Mouse (Mus musculus) spleen, adult 18-20 months (tissue): ENCODE data around the gene Disp1.

Experiments used
- DNase-seq, 2 experiments: peaks; one replicate each; pipeline ENCODE4 v3.0.0; 2022; ENCODE audit warnings: mixed read lengths in 2 of 2

Disp1 gene

GRCm38 (mm10) chr1:183220796-183221718 lies at the start of gene Disp1:
Gene Disp1 (minus strand): TSS chr1:183221522.
- peak; percentile 56 to 71 for DNase-seq

- DNase-seq, result no peak
Observed at GRCm38 (mm10) chr1:183267666-183268065, 46.3 kb upstream of the Disp1 start.

DNA sequence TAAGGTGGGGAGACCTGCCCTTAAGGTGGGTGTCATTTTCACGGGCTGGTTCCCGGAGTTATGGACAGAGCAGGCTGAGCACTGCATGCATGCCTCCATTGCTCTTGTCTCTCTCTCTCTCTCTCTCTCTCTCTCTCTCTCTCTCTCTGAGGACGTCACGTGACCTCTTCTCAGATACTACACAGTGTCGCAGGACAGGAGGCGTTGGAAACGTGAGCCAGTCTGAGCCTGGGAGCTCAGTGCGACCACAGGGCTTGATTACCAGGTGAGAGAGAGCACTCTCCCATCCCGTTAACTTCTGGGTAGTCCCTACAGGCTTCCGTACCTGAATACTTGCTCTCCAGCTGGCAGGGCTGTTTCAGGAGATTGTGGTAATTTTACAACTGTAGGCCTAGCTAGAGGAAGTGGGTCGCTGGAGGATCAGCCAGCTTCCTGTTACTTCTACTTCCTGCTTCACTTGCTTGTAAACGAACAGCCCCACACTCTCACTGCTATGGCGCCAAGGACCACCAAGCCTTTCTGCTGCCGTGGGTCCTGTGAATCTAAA lies 44.7 kb upstream of the Disp1 start:
- DNase-seq, result peak in 1 of 2 experiments; percentile 5

- no peak for DNase-seq
Observed at GRCm38 (mm10) chr1:183264145-183265008, 43.1 kb upstream of the Disp1 start.

GRCm38 (mm10) chr1:183252574-183252973 lies 31.3 kb upstream of the Disp1 start:
- DNase-seq, result no peak

- DNase-seq, result no peak
Observed at GRCm38 (mm10) chr1:183251818-183252217, 30.5 kb upstream of the Disp1 start.

DNA sequence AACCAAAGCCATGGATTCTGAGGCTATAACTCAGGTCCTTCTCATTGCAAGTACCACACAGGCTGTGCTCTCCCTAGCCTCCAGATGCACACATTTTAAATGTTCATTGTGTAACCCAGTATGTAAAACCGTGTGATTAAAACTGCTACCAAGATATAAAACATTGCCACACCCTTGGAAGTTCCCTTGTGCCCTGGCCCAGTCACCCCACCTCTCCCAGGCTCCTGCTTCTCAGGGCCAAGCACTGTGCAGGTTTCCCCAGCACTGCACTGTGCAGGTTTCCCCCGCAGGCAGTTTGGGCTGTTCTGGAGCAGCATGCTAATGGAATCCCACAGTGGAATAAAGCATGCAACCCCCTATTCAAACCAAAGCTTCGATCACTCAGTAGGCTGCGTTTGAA lies 29.3 kb upstream of the Disp1 start:
- DNase-seq, result no peak

- DNase-seq, result no peak
Observed at GRCm38 (mm10) chr1:183248144-183248543, 26.8 kb upstream of the Disp1 start.

DNA sequence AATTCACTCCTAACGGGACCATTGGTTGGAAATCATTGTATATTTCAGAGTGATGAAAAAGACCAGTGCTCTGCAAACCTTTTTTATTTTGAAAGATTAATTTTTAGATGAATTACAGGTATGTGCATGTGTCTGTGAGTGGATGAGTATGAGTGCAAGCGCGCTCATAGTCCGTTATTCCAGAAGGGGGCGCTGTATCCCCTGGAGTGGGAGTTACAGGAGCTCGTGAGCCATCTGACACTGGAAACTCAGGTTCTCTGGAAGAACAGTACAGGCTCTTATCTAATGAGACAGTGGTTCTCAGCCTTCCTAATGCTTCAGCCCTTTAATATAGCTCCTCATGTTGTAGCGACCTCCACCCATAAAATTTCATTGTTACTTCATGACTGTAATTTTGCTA lies 22.0 kb upstream of the Disp1 start:
- DNase-seq, result no peak

DNA sequence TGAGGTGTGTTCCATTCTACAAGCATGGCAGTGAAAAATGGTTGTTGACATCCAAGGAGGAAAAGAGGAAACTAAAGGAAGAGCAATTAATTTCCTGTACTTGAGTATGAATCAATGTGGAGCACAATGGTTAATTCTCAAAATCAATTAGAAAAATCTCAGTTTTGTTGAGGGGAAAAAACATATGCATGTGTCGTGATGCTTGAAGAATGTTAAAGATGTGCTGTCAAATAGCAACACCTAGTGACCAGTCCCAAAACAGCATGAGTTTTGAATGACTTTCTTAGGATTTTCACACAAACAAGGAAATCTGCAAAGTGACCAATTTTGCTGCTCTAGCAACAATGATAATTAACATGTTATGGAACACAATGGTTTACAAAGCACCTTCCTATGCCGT lies 16.6 kb upstream of the Disp1 start:
- no peak for DNase-seq

GRCm38 (mm10) chr1:183236460-183236859 lies 15.1 kb upstream of the Disp1 start:
- no peak for DNase-seq

- no peak for DNase-seq
Observed at GRCm38 (mm10) chr1:183233679-183234174, 12.4 kb upstream of the Disp1 start.

DNA sequence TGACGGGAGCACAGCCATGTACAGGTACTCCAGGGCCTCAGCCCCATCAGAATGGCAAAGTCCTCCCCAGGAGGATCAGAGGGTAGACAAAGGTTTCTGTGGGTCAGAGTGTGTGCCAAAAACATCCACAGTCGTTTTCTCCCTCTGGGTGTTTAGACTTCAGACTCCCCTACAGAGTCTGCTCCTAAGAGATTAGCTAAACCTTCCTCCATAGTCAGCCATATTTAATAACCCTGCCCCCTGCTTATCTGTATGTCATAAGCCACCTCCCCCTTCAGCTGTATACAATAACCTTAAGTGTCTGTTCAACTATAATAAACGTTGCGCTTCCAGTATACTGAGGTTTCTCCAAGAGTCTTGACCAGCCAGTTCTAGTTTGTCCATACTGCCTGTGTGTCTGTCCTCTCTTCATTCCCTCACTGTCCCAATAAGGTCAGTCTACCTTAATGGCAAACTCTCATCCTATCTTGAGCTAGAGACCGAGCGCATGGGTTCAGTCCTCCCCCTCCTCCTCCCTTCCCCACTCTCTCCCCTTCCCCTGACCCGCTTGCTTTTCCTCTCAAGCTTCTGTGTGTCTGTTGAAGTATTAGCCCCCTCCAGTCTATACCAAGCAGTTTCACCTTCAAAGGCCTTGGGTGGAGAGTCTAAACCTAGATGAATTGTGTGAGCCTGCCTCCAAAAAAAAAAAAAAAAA lies 11.8 kb upstream of the Disp1 start:
- DNase-seq, result no peak

DNA sequence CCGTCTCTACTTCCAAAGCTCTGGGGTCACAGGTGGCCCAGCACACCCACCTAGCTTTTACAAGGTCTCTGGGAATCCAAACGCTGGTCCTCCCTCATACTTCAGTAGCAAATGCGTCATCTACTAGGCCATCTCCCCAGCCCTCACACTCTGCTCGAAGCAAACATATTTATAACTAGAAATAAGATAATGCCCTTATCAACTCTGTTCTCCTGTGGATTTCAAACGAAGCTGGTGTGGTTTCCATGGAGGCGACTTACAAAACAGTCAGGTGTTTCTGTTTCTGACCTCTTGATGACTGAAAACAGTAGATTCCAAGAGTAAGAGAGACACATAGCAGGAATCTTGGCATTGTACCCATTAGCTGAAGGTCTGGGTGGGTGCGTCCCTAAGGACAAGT lies 6.1 kb upstream of the Disp1 start:
- DNase-seq, result no peak

- no peak for DNase-seq
Observed at GRCm38 (mm10) chr1:183219021-183219420, 2.3 kb downstream of the Disp1 start.

- no peak for DNase-seq
Observed at GRCm38 (mm10) chr1:183216691-183217090, 4.6 kb downstream of the Disp1 start.

DNA sequence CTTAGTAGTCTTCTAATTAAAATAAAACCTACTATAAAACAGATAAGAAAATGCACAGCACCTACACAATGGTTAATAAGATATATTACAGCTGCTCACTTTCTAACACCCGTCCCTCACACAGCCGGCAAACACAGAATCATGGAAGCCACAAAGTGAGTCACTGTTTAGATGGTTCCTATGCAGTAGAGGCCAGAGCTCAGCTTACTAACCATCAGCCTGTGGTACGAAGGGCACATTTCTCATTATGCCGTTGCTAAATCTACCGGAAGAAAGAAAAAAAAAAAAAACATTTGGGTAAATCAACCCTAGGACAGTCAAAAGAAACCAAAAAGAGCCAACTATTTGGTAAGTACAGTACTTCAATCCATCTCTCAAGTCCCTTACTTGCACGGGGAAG lies 5.6 kb downstream of the Disp1 start:
- no peak for DNase-seq

DNA sequence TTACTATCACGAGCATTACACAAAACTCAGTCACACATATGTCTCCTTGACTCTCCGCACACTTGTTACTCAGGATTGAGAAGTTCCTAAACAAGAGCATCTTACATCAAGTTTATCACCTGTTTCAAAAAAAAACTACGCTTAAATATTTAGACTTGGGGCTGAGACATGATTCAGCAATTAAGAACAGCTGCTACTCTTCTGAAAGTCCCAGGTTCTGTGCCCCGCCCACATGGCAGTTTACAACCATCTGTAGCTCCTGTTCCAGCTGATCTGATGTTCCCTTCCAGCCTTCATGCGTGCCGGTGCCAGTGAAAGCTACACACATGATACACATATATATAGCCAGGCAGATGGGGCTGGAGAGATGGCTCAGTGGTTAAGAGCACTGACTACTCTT lies 7.5 kb downstream of the Disp1 start:
- no peak for DNase-seq

GRCm38 (mm10) chr1:183212757-183213211 lies 8.5 kb downstream of the Disp1 start:
- DNase-seq, result no peak

- no peak for DNase-seq
Observed at GRCm38 (mm10) chr1:183210115-183210514, 11.2 kb downstream of the Disp1 start.

GRCm38 (mm10) chr1:183207623-183208022 lies 13.7 kb downstream of the Disp1 start:
- no peak for DNase-seq

DNA sequence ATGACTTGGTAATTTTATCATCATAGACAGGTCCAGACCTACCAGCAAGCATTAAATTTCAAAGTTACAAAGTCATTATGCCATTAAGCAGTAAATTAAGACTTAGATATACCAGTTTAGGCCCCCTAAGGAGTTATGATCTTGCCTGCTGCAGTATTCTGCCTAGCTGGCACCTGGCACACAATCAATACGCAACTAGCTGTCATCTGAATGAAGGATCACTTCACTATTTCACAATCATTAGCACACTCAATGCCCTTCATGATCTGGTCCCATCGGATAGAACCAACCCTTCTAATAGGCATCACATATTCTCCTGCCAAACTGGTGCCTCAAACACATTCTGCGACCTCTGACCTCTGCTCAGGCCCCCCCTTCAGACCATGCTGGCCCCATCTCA lies 14.2 kb downstream of the Disp1 start:
- no peak for DNase-seq

DNA sequence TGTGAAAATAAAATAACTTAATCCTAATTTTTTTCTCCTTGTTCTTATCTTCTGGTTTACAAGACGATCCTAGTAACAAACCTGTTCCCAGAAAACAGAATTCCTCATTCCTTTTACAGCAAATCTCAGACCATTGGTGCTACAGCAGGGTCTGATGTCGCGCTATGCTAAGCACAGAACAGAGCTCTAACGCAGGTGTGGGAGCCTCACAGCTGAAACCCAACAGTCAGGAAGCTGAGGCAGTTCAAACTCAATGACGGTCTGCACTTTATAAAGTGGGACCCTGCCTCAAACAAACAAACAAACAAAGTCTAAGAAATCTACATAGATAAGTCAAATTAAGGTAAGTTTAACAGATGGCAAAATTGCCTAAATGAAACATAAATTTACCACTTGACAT lies 20.4 kb downstream of the Disp1 start:
- DNase-seq, result no peak
